Mouse (Mus musculus) cerebellum, postnatal 10 days (tissue): ENCODE results near the gene Mtmr1.
A peak's percentile ranks its signal among the peaks of the same experiment; 100 is the strongest.
"Not testable (repeated sequence)": the region's sequence is repeated elsewhere in the genome, so short reads cannot be mapped to it uniquely, and the experiment has no call there.

Experiments
- DNase-seq, 2 experiments: peaks; one replicate each; pipeline ENCODE4 v3.0.0; 2021; ENCODE audit warnings: mixed read lengths in 2 of 2

The Mtmr1 gene

DNA sequence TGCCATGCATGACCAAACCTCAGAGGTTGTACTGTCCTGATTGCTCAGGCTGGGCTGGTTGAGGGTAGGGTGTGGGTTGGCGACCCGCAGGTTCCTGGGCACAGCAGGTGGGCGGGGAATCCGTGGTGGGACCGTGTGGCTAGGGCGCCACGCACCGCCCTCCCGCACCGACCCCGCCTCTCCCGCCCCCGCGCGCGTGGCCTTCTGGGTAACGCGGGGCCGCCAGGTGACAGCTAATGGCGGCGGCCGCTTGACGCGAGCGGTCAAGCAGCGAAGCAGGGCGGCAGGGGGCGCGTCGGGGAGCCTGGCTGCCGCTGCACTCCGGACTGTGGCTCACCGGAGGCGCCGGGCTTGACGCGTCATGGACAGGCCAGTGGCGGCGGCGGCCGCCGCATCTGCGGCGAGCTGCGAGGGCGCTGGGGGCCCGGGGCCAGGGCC is at the start of gene Mtmr1:
Gene Mtmr1, plus strand, starts transcription at position 207 of the 438 bp plus-strand sequence.
- peak; percentile 84 to 90 for DNase-seq

DNA sequence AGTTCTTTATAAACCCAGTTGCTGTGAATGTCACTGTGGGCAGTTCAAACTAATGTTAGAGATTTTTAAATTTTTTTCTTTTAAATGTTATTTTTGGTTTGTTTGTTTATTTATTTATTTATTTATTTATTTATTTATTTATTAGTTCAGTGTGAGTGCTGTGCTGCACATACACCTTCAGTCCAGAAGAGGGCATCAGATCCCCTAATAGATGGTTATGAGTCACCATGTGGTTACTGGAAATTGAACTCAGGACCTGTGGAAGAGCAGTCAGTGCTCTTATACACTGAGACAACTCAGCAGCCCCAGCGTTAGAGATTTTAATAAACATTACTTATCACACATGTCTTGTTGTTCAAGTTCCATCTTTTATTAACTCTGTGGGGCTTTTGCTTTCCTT is 12.5 kb upstream of the Mtmr1 start:
- DNase-seq: no peak

DNA sequence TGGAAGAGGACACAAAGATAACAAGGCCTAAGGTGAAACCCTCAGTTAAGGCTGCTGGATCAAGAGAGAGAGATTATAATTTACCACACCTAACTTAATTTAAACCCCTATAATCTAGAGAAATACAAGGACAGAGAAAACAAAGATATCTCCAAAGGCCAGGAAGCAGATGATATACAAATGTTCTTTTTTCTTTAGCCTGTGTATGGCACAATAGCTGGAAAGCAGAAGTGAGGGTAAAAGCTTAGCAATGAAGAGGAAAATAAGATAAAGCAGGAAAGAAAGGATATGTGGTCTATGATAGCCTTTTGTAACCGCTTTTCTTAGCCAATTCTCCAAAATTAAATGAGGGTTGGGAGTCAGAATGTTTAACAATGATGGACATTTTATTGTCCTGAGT is 9.2 kb upstream of the Mtmr1 start:
- DNase-seq: no peak

DNA sequence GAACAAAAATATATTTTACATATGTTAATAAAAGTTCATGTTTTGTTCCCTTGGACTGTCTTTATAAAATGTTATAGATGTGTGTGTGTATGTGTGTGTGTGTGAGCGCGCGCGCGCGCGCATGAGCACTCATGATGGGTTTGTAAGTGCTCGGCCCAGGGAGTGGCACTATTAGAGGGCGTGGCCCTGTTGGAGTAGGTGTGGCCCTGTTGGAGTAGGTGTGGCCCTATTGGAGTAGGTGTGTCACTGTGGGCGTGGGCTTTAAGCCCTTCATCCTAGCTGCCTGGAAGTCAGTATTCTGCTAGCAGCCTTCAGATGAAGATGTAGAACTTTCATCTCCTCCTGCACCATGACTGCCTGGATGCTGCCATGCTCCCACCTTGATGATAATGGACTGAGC is 2.8 kb upstream of the Mtmr1 start:
- DNase-seq: not testable (repeated sequence)

DNA sequence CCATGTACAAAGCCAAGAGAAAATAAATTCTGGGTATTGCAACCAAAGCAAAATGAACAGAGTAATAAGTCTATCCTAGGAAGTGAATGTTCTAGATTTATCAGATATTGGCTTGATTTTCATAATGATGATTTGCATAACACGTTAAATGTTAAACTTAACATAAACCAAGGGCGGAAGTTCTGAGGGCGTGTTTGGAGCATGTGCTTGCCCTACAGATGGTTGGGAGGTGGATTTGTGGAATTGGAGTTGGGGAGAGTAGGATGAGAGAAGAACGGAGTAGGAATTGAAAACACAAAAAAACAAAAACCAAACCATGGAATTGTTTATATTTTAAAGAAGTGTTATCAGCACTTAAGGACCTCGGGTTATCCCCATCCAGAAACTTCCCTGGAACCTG is 498 bp upstream of the Mtmr1 start:
- DNase-seq: peak in 1 of 2 experiments; percentile 1

DNA sequence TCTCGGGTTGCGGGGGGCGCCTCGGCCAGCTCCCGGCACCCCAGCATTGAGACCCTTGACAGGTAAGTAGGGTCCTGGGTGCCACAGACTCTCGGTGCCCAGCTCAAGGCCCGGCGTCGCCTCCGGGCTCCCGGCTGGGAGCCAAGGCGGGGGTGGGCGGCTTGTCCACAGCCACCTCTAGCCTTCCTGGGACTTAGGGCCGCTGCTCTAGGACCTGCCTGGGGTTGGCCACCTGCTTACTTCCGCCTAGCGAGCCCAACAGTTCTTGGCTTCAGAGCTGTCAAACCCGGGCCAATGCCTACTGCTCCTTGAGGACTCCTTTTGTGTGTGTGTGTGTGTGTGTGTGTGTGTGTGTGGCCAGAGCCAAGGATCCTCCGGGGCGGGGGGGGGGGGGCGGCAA is 451 bp downstream of the Mtmr1 start:
- peak; percentile 58 to 63 for DNase-seq

DNA sequence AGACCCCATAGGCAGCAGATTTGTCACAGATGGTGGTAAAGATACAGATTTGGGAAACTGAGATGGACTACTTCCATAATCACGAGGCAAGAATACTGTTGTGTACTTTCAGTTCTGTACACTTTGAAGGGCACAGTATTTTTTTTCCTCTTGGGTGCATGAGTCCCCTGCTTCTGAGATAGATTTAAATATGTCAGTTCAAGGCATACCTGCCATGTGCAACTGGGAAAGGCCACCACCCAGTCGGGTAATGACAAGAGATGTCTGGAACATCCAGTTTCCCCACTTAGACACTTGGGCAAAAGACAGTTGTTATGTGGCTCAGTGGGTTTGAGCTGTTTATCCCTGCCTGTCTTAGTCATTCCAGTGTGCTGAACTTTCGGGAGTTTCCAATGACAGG is 950 bp downstream of the Mtmr1 start:
- no peak for DNase-seq

DNA sequence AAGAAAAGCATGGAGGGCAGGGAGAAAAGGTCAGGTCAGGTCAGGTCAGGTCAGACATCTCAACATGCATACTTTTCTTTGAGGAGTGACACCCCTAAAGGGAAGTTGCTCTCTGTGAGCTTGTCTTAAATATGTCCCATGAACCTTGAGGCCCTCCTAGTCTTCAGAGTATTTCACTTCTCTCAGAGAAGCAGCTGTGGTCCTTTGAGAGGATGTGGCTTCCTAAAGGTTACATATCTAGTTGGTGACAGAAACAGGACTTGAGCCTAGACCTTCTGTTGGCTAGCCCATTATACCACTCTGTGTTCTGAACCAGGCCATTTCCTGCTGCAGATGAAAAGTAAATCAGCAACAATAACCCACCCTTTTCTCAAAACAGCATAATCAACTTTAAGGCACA is 2.4 kb downstream of the Mtmr1 start:
- DNase-seq: no peak

DNA sequence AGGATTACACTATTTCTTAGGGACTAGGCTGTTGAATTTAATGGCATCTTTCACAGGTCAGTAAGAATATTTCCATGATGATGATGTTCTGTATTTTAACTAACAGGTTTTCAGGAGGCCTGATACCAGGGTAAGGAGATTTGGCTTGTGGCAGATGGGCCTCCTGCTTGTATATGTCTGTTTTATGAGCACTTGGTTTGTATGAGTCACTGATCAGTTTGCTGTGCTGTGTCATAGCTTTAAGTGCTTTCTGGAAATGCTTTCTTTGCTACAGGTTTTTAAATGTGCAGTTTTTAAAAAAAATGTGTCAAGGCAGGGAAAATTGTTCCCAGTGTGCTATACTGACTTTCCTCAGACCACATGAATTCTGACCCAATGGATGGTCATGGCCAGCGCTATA is 12.2 kb downstream of the Mtmr1 start:
- DNase-seq: no peak

DNA sequence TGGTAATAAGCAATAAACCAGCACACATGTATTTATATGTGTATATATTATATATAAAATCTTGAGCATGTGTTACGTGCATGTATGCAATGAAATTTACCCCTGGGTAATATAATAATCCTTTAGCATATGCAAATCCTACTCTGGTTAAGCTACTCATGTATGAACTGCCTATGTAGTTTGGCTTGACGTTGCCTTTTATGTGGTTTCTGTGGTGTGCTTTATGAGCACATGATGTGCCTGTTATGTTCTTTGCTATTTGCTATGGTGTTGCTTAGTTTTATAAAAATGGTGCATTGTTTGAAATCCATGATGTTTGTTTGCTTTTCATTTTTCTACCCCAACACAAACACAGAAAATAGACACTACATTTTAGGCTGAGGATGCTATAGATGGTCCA is 13.9 kb downstream of the Mtmr1 start:
- no peak for DNase-seq

DNA sequence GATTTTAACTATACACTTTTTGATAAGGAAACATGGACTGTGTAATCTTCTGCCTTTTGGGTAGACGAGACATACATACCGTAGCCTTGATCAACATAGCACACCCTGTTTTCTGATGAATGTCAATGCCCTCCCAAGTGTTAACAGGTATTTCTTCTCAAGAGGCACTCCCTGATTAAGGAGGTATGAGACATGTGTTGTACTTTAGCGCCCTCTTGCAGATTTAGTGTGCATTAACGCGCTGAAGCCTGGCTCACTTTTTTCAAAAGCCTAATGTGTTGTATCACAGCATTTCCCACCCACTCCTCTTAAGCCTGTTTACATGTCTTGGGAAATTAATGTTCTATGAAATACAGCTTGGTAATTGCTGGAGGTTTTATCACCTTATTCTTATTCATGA is 17.0 kb downstream of the Mtmr1 start:
- peak; percentile 23 to 46 for DNase-seq

DNA sequence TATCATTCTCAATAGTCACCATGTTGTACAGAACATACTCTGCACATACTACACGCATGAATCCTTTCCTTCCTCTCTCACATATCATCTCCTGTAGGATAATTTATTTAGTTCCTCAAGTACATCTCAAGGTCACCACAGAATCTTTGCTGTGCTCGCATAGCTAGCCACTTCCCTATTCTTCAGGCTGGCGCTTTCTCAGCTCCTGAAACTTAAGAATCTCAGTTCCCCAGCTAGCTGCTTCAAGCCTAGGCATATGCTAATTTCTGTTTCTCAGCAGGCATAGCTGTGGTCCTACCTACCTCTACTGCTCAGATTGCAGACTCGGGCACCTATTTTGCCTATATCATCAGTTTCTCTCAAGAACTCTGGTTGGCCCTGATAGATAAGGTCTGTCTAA is 31.8 kb downstream of the Mtmr1 start:
- no peak for DNase-seq

DNA sequence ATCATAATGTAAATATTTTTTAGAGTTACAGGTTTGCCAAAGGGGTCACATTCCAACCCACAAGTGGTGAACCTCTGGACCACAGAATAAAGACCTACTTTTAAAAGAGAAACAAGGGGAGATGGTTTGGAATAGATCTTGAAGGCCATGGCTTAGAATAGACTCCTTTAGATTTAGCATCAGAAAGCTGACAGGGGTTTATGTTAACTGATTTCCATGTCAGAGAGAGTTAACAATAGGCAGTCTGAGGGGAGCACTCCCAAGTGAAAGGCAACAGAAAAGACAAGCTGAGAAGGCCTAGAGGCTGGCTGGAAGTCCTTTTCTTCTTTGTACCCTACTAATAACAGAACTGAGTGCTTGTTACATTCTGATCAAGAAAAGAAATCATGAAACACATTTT is 41.7 kb downstream of the Mtmr1 start:
- DNase-seq: no peak

DNA sequence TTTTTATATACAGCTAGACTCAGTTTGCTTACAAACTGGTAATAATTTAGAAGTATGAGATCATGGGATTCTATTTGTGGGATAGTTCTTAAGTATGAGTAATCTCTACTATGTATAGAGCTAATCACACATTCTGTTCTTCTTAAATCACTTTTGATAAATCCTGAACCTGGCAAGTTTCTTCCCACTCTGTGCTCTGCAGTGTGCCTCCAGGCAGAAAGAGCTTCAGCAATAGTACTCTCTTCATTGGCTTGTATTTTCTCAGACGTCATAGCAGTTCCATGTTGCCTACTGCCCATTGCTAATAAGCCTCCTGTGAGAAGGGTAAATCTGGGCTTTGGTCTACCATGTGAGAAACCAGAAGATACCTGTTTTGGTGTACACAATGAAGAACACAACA is 43.8 kb downstream of the Mtmr1 start:
- no peak for DNase-seq

DNA sequence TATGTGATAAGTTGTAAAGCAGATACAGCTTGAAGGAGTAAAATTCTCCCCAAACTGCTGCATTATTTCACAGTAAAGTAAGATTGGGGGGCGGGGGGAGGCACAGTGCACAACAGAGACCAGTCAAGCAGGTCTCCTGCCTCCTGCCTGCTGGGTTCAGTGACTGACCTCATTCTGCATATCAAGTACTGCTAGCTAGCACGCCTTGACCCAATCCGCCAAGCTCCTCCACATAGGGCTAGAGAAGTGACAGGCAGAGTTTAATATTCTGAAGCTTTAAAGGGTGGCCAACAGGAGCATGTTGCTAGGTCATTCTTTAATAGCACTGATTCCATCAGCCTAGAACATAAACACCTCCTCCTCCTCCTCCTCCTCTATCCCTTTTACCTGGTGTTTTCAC is 48.2 kb downstream of the Mtmr1 start:
- no peak for DNase-seq

DNA sequence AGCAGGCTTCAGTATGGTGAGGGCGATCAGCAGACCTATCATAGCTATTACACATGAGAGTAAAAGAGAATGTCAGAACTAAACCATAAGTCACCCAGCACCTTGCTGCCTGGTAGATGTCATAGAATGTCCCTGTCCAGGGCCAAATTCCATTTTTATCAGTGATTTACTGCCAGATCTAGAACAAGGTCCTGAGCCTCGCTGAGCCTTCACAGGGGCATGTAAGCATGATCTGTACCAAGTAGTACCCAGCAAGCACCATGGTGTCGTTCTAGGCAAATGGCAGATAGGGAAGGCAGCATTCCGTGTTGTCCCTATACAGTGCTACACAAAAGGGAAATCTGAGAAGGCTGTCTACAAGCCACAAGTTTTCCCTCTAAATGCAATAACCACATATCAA is 49.1 kb downstream of the Mtmr1 start:
- DNase-seq: no peak

DNA sequence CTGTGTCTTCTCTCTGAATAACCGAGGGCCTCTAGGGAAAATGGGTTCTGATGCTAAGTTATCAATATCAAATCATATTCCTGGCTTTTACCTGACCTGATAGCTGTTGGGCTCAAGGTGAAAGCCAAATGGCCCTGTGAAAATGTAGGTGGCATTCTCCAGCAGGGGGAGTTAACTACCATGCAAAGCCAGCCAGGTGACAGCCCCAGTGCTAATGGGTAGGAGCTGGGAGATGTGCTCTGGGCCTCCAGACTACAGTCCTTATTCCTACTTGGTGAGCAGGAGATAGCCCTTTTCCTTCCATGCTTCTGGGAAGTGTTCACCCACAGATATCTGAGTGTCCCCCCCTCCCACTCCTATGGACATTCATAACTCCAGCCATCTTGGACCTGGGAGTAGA is 60.3 kb downstream of the Mtmr1 start:
- peak; percentile 16 to 37 for DNase-seq

DNA sequence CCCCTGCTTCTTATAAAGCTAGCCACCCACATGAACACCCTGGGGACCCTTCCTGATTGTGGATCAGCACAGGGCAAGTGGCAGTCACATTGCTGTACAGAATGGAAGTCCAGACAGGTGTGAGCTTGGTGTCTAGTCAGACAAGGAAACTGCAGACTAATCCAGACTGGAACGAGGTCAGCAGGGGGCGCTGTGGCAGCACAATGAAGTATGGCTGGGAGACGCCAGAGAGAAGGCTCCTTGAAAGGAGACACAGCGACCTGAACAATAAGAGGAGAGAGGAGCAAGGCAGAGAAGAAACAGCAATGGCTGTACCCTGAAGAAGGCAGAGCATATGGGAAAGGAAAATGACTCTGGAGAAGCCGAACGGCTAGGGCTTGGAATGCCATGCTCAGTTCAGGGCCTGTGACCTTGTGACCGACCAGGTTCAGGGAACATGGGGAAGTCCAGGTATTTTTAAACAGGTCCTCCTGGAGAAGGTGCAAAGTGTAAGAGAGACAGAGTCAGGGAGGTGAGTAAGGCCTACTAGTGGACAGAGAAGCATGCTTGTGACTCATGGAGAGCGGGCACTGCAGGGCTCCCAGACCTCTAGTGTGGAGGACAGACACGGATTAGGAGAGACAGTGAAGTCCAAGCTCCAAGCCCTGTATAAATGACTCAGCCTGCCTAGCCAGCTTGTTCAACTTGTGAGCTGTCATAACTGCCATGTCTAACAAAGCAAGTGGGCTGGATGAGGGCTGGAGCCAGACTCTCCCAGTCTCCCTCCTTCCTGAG is 61.4 kb downstream of the Mtmr1 start:
- DNase-seq: peak; percentile 91 to 94

DNA sequence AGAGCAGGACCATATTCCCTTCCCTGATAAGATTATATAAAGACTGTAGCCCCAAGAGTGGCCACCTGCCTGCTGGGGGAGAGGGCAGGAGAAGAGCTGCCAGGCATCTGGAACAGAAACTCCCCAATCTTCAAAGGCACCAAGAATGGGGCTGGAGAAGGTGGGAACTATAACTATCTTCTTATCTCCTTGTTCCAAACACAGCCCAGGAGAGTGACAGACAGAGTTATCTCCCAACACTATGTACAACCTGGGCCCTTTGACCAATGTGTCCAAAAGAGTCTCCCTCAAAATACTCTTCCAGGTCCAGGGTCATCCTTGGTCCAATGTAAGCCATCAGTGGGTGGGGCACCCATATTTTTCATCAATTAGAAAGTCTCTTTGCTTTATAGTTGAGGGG is 62.9 kb downstream of the Mtmr1 start:
- no peak for DNase-seq

DNA sequence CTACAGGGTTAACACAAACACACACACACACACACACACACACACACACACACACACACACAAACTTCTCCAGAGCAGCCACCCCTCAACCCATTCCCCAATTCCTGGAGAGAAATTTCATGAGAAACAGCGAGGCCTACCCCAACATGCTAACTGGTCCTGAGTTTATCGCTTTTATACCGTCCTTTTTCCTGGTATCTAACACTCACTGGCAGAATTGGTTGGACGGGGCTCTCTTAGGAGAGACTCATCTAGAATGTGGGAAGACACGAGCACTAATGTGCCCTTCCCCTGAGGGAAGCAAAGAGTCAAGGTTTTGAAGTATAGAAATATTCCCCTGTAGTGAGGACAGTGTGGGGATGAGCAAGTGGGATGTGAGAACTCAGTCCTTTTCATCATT is 66.3 kb downstream of the Mtmr1 start:
- DNase-seq: no peak

DNA sequence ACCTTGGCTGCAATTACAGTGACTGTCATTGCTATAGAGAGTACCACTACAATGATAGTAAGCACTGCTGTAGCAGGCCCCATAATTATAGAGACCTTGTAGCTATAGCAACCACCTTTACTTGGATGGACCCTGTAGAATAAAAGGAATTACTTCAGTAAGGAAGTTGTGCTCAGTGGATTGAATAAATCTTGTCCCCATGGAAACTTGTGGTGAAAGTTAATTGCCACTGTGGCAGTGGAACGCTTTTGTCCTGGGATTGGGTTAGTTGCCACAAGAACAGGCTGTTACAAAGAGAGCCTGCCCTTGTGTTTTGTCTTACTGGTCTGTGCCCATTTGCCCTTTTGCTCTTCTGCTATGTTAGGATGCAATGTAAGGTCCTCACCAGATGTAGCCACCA is 69.9 kb downstream of the Mtmr1 start:
- no peak for DNase-seq

DNA sequence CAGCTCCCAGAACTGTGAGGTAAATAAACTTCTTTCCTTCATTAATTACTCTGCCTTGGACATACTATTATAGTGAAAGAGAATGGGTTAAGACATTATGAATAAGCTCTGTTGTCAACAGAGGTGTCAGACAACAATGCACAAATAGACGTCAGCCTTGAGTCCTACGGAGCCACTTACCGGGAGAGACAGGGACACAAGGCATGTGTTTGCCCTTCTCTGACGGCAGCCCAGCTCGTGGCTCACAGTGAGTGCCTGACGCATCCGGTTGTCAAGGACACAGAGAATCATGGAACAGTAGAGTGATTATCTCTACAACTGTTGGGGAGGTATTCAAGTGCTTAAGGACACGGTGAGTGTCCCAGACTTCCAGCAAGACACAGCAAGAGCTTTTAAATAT is 70.3 kb downstream of the Mtmr1 start:
- no peak for DNase-seq

DNA sequence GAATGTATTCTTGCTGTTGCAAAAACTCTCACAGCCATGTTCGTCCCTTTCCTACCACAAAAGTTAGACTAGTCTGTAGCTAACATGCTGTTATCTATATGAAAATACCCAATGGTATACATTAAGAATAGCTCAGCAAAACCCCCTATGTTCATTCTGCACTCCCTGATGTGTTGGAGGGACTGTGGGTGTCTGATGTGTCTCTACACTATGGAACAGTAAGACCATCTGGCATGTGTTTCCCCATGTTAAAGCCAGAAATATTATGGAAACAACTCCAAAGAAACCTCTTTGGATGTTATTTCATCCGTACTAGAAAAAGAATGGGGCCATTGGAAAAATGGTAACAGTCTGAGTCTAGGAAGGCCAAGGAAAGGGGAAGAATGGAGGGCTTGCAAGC is 71.0 kb downstream of the Mtmr1 start:
- DNase-seq: no peak

DNA sequence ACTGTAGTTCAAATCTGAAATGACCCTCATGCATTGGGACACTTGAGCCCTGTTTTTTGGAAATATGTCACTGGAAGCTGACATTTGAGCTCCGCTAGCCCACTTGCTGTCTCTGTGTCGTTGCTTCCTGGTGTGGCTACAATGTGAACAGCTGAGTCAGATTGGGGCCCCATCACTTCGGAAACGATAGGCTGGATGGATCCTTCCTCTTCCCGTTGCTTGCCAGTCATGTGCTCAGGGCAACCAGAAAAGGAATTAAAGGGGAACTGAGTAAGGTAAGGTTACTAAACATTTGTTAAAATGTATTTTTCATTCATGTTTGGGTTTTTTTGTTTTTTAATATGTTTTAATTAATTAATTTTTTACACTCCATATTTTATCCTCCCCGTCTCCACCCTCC is 74.9 kb downstream of the Mtmr1 start:
- DNase-seq: no peak

DNA sequence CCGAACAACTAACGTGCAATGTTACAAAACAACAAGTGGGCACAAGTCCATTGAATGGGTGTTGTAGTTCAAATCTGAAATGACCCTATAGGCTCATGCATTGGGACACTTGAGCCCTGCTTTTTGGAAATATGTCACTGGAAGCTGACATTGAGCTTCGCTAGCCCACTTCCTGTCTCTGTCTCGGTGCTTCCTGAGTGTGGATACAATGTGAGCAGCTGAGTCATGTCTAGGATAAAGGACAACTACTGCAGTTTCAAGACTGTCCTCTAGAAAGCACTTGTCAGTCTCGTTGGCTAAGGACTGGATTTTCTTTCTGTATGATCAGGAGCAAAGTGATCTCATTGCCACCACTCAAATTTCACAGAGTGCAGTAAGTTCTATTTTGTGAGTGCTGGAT is 78.4 kb downstream of the Mtmr1 start:
- no peak for DNase-seq
